Mouse (Mus musculus) kidney, adult 9 months (tissue): ENCODE measurements at regions not wholly inside any gene's neighbourhood (a gene's known extent, or its start where the extent isn't known, plus 50 kb on each side); places are given as distances from the start of the nearest gene placed in this dataset.

Experiments used
- DNase-seq: peaks from one replicate; pipeline ENCODE4 v3.0.0; 2022

GRCm38 (mm10) chr4:154785282-154785987, 51.8 kb upstream of the Ttc34 start:
- DNase-seq: peak; percentile 44

DNA sequence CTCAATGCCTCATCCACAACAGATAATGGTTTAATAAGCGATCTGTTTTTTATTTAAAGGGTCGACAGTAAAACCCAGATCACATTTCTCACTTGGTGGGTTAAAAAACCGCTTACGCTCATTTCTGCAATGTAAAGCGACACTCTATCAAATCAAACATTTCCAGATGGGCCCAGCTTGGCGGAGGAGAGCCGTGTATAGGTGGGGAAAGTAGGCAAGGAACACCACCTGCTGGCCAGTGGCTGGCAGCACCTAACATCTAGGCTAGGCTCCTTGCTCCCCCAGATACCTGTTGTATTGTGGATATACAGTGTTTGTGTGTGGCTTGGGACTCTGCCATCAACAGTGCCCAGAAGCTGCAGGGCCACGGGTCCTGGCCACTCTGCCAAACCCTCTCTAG, 50.1 kb upstream of the Ttc34 start:
- peak; percentile 51 for DNase-seq
